Mouse (Mus musculus): ENCODE results near the gene Phactr2.

GRCm38 (mm10) chr10:13259251-13259650 lies 215.0 kb downstream of the Phactr2 start:
- TF ChIP-seq CTCF (IDR thresholded peaks at IDR 0.05; ENCODE audit: low read depth), result no peak
- no peak for TF ChIP-seq EP300 (IDR thresholded peaks at IDR 0.05; ENCODE audit: low read depth)

All from liver, embryonic 14.5 days (tissue).